Mouse (Mus musculus): ENCODE measurements at regions not wholly inside any gene's neighbourhood (a gene's known extent, or its start where the extent isn't known, plus 50 kb on each side); places are given as distances from the start of the nearest gene placed in this dataset.

DNA sequence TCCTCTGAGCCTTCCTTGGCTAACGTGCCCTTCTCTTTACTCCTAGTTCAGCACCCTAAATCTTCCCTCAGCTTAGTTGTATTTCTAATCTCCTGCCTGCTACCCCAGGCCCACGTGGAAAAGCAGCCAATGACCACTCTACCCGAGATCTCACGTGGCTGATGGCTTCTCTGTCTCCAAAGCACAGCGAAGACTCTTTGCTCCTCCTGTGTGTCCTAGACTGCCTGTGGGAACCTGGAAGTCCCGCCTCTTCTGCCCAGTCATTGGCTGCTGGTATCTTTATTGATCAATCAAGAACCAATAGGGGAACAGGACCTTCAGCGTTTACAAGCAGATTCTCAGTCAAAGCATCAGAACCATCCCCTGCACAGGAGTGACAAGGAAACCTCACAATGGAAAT, 54.8 kb downstream of the Gm19935 start:
- WGBS = 78% methylated on average over 7 of the region's 7 CpGs
- H3K27me3 ChIP-seq (ENCODE audit: control insufficient read depth, insufficient read depth, low read length) = no peaks in the 10 kb centered on the region
- H3K27ac ChIP-seq (replicated peaks; ENCODE audit: insufficient read depth, low read depth, low read length) = no peak overlapping the region
- H3K4me1 ChIP-seq (ENCODE audit: control insufficient read depth, insufficient read depth, low read length) = no peaks in the 10 kb centered on the region
- no peak overlapping the region for H3K9ac ChIP-seq (ENCODE audit: low read depth, low read length)
- TF ChIP-seq CTCF (IDR thresholded peaks at IDR 0.05; ENCODE audit: low read depth, low read length) (no peak), POLR2A (IDR thresholded peaks at IDR 0.05; ENCODE audit: extremely low read depth, insufficient read depth, low read length) (no peak)
- no peak for DNase-seq (ENCODE audit: extremely low read depth, low read depth, low spot score)
- H3K4me3 ChIP-seq (ENCODE audit: insufficient read depth, low read depth, low read length) = no peak overlapping the region
- H3K79me2 ChIP-seq (ENCODE audit: control insufficient read depth, insufficient read depth, low read length) = no peaks in the 10 kb centered on the region
- no peaks in the 10 kb centered on the region for H3K36me3 ChIP-seq (ENCODE audit: control insufficient read depth, insufficient read depth, low read length)

DNA sequence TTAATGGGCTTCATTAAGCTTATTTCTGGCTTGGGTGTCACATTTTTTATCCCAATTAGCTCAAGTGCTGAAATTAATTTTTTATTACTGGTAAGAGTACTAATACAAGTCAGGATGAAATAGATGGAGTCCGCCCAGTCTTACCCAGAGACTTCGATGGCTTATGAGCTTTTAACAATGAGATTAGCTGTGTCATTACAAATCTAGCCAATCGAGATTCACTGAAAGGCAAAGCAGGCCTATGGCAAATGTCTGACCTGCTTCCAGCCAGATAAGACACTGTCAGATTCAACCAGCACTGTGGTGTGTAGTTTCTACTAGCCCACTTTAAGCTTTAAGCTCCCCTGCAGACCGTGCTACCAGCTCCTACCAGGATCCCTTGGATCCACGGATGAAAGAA, 55.2 kb downstream of the Gm19935 start:
- H3K4me1 ChIP-seq (ENCODE audit: control insufficient read depth, insufficient read depth, low read length) = no peaks in the 10 kb centered on the region
- H3K9ac ChIP-seq (ENCODE audit: low read depth, low read length) = no peak overlapping the region
- H3K4me3 ChIP-seq (ENCODE audit: insufficient read depth, low read depth, low read length) = no peak overlapping the region
- no peaks in the 10 kb centered on the region for H3K36me3 ChIP-seq (ENCODE audit: control insufficient read depth, insufficient read depth, low read length)
- no peak overlapping the region for H3K27ac ChIP-seq (replicated peaks; ENCODE audit: insufficient read depth, low read depth, low read length)
- WGBS = 82% methylated on average over 5 of the region's 5 CpGs
- no peaks in the 10 kb centered on the region for H3K27me3 ChIP-seq (ENCODE audit: control insufficient read depth, insufficient read depth, low read length)
- no peak for DNase-seq (ENCODE audit: extremely low read depth, low read depth, low spot score)
- no peak for TF ChIP-seq POLR2A (IDR thresholded peaks at IDR 0.05; ENCODE audit: extremely low read depth, insufficient read depth, low read length)
- no peak for TF ChIP-seq CTCF (IDR thresholded peaks at IDR 0.05; ENCODE audit: low read depth, low read length)
- H3K79me2 ChIP-seq (ENCODE audit: control insufficient read depth, insufficient read depth, low read length) = no peaks in the 10 kb centered on the region

DNA sequence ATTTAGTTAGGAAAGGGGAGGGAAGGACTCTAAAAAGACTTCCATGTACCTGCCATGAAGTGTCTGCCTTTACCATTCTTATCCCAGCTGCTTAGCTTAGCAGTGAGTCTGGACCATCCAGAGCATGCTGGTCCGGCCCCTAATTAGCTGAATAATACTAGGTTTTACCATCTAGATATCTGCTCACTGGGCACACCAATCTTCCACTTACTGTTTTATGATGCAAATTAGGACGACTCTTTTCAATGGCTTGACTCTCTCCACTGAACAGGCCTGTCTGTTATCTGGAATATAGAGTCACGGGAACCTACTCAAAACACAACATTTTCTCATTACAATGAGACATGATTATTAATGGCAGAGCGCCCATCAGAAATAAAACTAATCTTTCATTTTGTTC, 55.7 kb downstream of the Gm19935 start:
- WGBS = 80% methylated on average over 4 of the region's 4 CpGs
- Histone ChIP-seq H3K4me3 (ENCODE audit: insufficient read depth, low read depth, low read length) (no peak overlapping the region), H3K36me3 (ENCODE audit: control insufficient read depth, insufficient read depth, low read length) (no peaks in the 10 kb centered on the region), H3K27ac (replicated peaks; ENCODE audit: insufficient read depth, low read depth, low read length) (no peak overlapping the region), H3K79me2 (ENCODE audit: control insufficient read depth, insufficient read depth, low read length) (no peaks in the 10 kb centered on the region), H3K9ac (ENCODE audit: low read depth, low read length) (no peak overlapping the region), H3K27me3 (ENCODE audit: control insufficient read depth, insufficient read depth, low read length) (no peaks in the 10 kb centered on the region), H3K4me1 (ENCODE audit: control insufficient read depth, insufficient read depth, low read length) (no peaks in the 10 kb centered on the region)
- no peak for DNase-seq (ENCODE audit: extremely low read depth, low read depth, low spot score)
- TF ChIP-seq CTCF (IDR thresholded peaks at IDR 0.05; ENCODE audit: low read depth, low read length) (no peak), POLR2A (IDR thresholded peaks at IDR 0.05; ENCODE audit: extremely low read depth, insufficient read depth, low read length) (no peak)

GRCm38 (mm10) chr8:90759531-90759930, 57.7 kb downstream of the Gm19935 start:
- no peak overlapping the region for H3K9ac ChIP-seq (ENCODE audit: low read depth, low read length)
- 87% methylated on average over 9 of the region's 9 CpGs for WGBS
- TF ChIP-seq POLR2A (IDR thresholded peaks at IDR 0.05; ENCODE audit: extremely low read depth, insufficient read depth, low read length) = no peak
- TF ChIP-seq CTCF (IDR thresholded peaks at IDR 0.05; ENCODE audit: low read depth, low read length) = no peak

GRCm38 (mm10) chr8:90755020-90755419, 62.2 kb downstream of the Gm19935 start:
- H3K36me3 ChIP-seq (ENCODE audit: control insufficient read depth, insufficient read depth, low read length) = no peaks in the 10 kb centered on the region
- 73% methylated on average over 4 of the region's 4 CpGs for WGBS
- no peaks in the 10 kb centered on the region for H3K27me3 ChIP-seq (ENCODE audit: control insufficient read depth, insufficient read depth, low read length)
- H3K4me3 ChIP-seq (ENCODE audit: insufficient read depth, low read depth, low read length) = no peak overlapping the region
- TF ChIP-seq CTCF (IDR thresholded peaks at IDR 0.05; ENCODE audit: low read depth, low read length) = no peak
- TF ChIP-seq POLR2A (IDR thresholded peaks at IDR 0.05; ENCODE audit: extremely low read depth, insufficient read depth, low read length) = no peak
- no peaks in the 10 kb centered on the region for H3K4me1 ChIP-seq (ENCODE audit: control insufficient read depth, insufficient read depth, low read length)
- no peak overlapping the region for H3K9ac ChIP-seq (ENCODE audit: low read depth, low read length)
- no peak overlapping the region for H3K27ac ChIP-seq (replicated peaks; ENCODE audit: insufficient read depth, low read depth, low read length)
- DNase-seq (ENCODE audit: extremely low read depth, low read depth, low spot score) = no peak
- H3K79me2 ChIP-seq (ENCODE audit: control insufficient read depth, insufficient read depth, low read length) = no peaks in the 10 kb centered on the region

More at GRCm38 (mm10) chr8:90759531-90759930, 57.7 kb downstream of the Gm19935 start:
- no peak overlapping the region for H3K27ac ChIP-seq (replicated peaks; ENCODE audit: insufficient read depth, low read depth, low read length)
- no peaks in the 10 kb centered on the region for H3K4me1 ChIP-seq (ENCODE audit: control insufficient read depth, insufficient read depth, low read length)
- H3K36me3 ChIP-seq (ENCODE audit: control insufficient read depth, insufficient read depth, low read length) = no peaks in the 10 kb centered on the region
- no peak for DNase-seq (ENCODE audit: extremely low read depth, low read depth, low spot score)
- H3K4me3 ChIP-seq (ENCODE audit: insufficient read depth, low read depth, low read length) = no peak overlapping the region
- no peaks in the 10 kb centered on the region for H3K79me2 ChIP-seq (ENCODE audit: control insufficient read depth, insufficient read depth, low read length)
- no peaks in the 10 kb centered on the region for H3K27me3 ChIP-seq (ENCODE audit: control insufficient read depth, insufficient read depth, low read length)

DNA sequence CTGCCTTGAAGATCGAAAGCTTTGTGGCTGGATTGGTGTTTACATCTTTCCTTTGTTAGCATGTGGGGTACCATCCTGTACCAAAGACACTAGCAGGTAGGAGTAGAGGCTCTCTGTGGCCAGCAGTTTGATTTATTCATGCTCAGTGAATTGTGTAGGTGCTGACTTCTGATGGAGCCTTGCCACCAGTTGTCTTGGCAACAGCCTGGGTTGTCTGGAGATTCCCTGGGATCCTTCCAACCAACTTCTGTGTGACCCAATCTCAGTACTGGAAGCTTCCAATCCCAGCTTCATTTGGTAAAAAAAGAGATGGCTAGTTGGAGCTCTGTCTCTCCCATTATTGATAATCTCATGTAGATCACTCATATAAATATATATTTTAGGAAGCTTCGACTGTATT, 73.6 kb downstream of the Gm19935 start:
- no peak overlapping the region for H3K4me3 ChIP-seq (ENCODE audit: insufficient read depth, low read depth, low read length)

More for the DNA sequence above, 73.6 kb downstream of the Gm19935 start:
- Histone ChIP-seq H3K79me2 (ENCODE audit: control insufficient read depth, insufficient read depth, low read length) (no peaks in the 10 kb centered on the region), H3K36me3 (ENCODE audit: control insufficient read depth, insufficient read depth, low read length) (no peaks in the 10 kb centered on the region), H3K27me3 (ENCODE audit: control insufficient read depth, insufficient read depth, low read length) (no peaks in the 10 kb centered on the region), H3K9ac (ENCODE audit: low read depth, low read length) (no peak overlapping the region), H3K4me1 (ENCODE audit: control insufficient read depth, insufficient read depth, low read length) (no peaks in the 10 kb centered on the region), H3K27ac (replicated peaks; ENCODE audit: insufficient read depth, low read depth, low read length) (no peak overlapping the region)
- DNase-seq (ENCODE audit: extremely low read depth, low read depth, low spot score) = no peak
- WGBS = 85% methylated on average over 2 of the region's 2 CpGs
- TF ChIP-seq CTCF (IDR thresholded peaks at IDR 0.05; ENCODE audit: low read depth, low read length) (no peak), POLR2A (IDR thresholded peaks at IDR 0.05; ENCODE audit: extremely low read depth, insufficient read depth, low read length) (no peak)
